Mouse (Mus musculus) megakaryocyte, embryonic 14.5 days (primary cell): ENCODE results near the gene Cab39l.

Source experiments
- FLI1 ChIP-seq: IDR thresholded peaks from 2 replicates; pipeline ENCODE4 v1.6.1; 2012; ENCODE audit warnings: low read length, inconsistent platforms, mixed read lengths
- GATA1 ChIP-seq: IDR thresholded peaks from 3 replicates; pipeline ENCODE4 v1.6.1; 2012; ENCODE audit warnings: mixed read lengths, low read length, inconsistent platforms, borderline replicate concordance

- no peak for TF ChIP-seq GATA1
- TF ChIP-seq FLI1 = no peak
These were observed 192.6 kb downstream of the Cab39l start for GRCm38 (mm10) chr14:59633295-59633898.
